Mouse (Mus musculus) liver, postnatal 0 days (tissue): Measurements from ENCODE around the gene Eri3. TPM values are rescaled to one million over a fixed set of nuclear protein-coding genes. Genes with fewer than 3 reads are reported as not detected.

Source experiments
- ATAC-seq: fragments of 200-750 bp; cut with Nextera tagmentation; 2 replicates; pipeline ENCODE4 v1.8.0; 2017; ENCODE audit warnings: mild to moderate bottlenecking, moderate library complexity
- DNase-seq: peaks from one replicate; pipeline ENCODE4 v3.0.0-alpha.2; 2016
- H3K27ac ChIP-seq: fragments of 300-500 bp; sonication (generic); 2 replicates; pipeline ENCODE4 v1.5.1; 2014; ENCODE audit warnings: antibody characterized with exemption, moderate library complexity, mild to moderate bottlenecking, low read depth
- H3K27me3 ChIP-seq: fragments of 300-500 bp; sonication (generic); 2 replicates; pipeline ENCODE4 v1.6.1; 2014; ENCODE audit warnings: low read length, control low read depth, mixed read lengths; ENCODE audit not compliant: insufficient read depth
- H3K36me3 ChIP-seq: fragments of 300-500 bp; sonication (generic); replicated peaks from 2 replicates; pipeline ENCODE4 v1.6.1; 2014; ENCODE audit warnings: mild to moderate bottlenecking, control low read depth, low read length, moderate library complexity, mixed read lengths; ENCODE audit not compliant: insufficient read depth
- H3K4me1 ChIP-seq: fragments of 300-500 bp; sonication (generic); 2 replicates; pipeline ENCODE4 v1.6.1; 2014; ENCODE audit warnings: antibody characterized with exemption, mild to moderate bottlenecking, control low read depth; ENCODE audit not compliant: insufficient read depth
- H3K4me2 ChIP-seq: fragments of 300-500 bp; sonication (generic); 2 replicates; pipeline ENCODE4 v1.6.1; 2014; ENCODE audit warnings: low read depth, mild to moderate bottlenecking, low read length, moderate library complexity, mixed read lengths
- H3K4me3 ChIP-seq: fragments of 300-500 bp; sonication (generic); 2 replicates; pipeline ENCODE4 v1.5.1; 2014; ENCODE audit warnings: low read depth, low read length
- H3K9ac ChIP-seq: fragments of 300-500 bp; sonication (generic); replicated peaks from 2 replicates; pipeline ENCODE4 v1.6.1; 2014; ENCODE audit warnings: mild to moderate bottlenecking, moderate library complexity
- H3K9me3 ChIP-seq: fragments of 300-500 bp; sonication (generic); 2 replicates; pipeline ENCODE4 v1.6.1; 2016; ENCODE audit warnings: mild to moderate bottlenecking, control low read depth, low read length, mixed read lengths
- CTCF ChIP-seq: sonication (generic); IDR thresholded peaks from 2 replicates; pipeline ENCODE4 v1.5.1; 2016; ENCODE audit warnings: antibody characterized with exemption, low read depth
- EP300 ChIP-seq: IDR thresholded peaks from 2 replicates; pipeline ENCODE4 v1.6.1; 2016; ENCODE audit warnings: antibody characterized with exemption, low read depth, mild to moderate bottlenecking
- WGBS: fragments of 180-500 bp; shearing (Covaris S2); extraction: QIAGEN DNeasy Blood & Tissue Kit; methylation state at CpG from one replicate; pipeline ENCODE4 v1.1.7; 2014; ENCODE audit not compliant: insufficient replicate concordance; 5-methylcytosine and 5-hydroxymethylcytosine counted together
- polyA plus RNA-seq: library from polyadenylated mRNA; unstranded; fragments of >200 nt; fragmentation: Nextera tagmentation; extraction: Ambion mirVana; gene quantifications from 2 replicates; pipeline ENCODE4 v1.2.1, GENCODE M21; 2015

Eri3 gene
- polyA plus RNA-seq, 1 experiment from 2014 or later, result 27.8 TPM

DNA sequence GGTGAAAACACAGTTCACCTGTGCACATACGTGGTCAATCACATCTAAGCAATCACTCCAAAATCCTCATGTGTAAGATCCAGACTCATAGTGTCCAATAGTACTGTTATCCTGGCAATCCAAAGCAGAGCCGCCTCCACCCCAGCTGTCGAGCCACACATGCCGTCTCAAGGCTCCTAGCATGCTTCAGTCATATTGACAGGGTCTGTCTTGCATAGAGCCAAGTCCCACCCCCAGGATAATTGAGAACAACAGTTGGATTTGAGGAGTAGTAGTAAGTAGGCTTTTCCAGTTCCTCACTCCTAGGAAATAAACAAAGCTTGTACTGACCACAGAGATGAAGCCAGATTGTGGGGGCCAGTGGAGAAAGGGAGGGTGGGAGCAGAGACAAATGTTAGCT lies 107.5 kb downstream of the Eri3 start:
- Histone ChIP-seq H3K36me3 (peaks cover 2% of the 10 kb centered on the region; the same call in 1 of the 2 replicates), H3K9me3 (no peaks in the 10 kb centered on the region), H3K9ac (no peak overlapping the region), H3K4me1 (no peaks in the 10 kb centered on the region), H3K27me3 (no peaks in the 10 kb centered on the region), H3K27ac (no peak overlapping the region), H3K4me2 (no peak overlapping the region), H3K4me3 (no peak overlapping the region)
- TF ChIP-seq CTCF (no peak), EP300 (no peak)
- DNase-seq (no peak), ATAC-seq (no peak)
- WGBS, result 87% methylated on average over 4 of the region's 4 CpGs

DNA sequence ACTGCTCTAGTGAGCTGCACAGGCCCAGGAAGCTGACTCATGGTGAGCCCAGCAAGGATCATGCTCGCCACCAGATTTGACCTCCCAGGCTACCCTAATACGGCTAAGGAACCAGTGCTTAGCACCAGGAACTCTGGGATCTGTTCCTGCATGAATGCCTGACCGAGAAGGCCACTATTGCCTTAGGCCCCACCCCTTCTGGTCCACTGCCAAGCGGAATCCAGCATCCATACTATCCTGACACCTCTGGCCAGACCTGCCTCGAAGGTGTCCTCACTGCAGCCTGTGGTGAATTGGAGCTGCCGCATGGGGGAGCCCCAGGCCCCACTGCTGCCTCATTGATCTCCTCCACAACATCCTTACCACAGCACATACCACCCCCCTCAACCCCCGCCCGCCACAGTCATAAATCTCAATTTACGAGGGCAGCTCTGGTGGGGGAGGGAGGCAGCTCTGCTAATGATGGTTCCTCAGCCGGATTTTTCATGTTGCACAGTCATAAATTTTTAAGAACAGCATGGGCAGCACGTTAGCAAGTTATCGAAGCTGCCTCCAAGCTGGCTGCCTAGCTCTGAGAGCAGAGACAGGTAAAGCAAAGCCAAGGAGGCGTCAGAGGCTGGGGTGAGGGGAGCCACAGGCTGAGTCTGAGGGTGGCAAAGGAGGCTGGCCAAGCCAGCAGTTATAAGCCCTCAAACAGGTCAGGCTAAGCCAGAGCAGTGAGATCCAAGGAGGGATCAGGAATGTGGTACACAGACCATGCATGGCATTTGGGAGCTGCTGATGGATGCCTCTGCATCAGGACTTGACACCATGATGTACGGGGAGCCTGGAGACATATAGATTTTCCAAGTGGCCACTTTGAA lies 108.6 kb downstream of the Eri3 start:
- Histone ChIP-seq H3K9ac (no peak overlapping the region), H3K36me3 (peaks cover 2% of the 10 kb centered on the region; the same call in 1 of the 2 replicates), H3K4me2 (no peak overlapping the region), H3K27ac (no peak overlapping the region), H3K9me3 (no peaks in the 10 kb centered on the region), H3K4me1 (no peaks in the 10 kb centered on the region), H3K27me3 (no peaks in the 10 kb centered on the region), H3K4me3 (no peak overlapping the region)
- ATAC-seq, result no peak
- 60% methylated on average over 14 of the region's 14 CpGs for WGBS
- peak; percentile 51 for TF ChIP-seq CTCF
- TF ChIP-seq EP300, result no peak
- peak; percentile 59 for DNase-seq

DNA sequence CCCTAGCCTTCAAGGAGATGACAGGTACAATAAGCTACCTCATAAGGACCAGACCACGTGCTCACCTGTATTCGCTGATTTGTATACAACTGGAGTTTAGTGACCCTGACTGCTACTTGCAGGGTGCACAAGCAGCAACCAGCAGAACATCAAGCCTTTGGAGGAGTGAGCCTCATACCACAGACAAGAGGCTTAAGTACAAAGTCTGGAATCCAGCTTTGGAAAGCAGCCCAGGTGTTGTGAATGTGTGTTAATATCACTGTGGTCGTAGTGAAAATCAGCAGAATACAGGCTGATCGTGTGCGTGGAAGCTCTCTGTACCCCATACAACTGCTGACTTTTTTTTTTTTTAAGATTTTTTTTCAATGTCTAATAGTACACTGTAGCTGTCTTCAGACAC lies 109.8 kb downstream of the Eri3 start:
- Histone ChIP-seq H3K4me3 (no peak overlapping the region), H3K4me2 (no peak overlapping the region), H3K27me3 (no peaks in the 10 kb centered on the region), H3K9me3 (no peaks in the 10 kb centered on the region), H3K36me3 (peaks cover 2% of the 10 kb centered on the region; the same call in 1 of the 2 replicates), H3K9ac (no peak overlapping the region), H3K27ac (no peak overlapping the region), H3K4me1 (no peaks in the 10 kb centered on the region)
- WGBS, result 92% methylated on average over 5 of the region's 5 CpGs
- DNase-seq (no peak), ATAC-seq (no peak)
- TF ChIP-seq CTCF (no peak), EP300 (no peak)

DNA sequence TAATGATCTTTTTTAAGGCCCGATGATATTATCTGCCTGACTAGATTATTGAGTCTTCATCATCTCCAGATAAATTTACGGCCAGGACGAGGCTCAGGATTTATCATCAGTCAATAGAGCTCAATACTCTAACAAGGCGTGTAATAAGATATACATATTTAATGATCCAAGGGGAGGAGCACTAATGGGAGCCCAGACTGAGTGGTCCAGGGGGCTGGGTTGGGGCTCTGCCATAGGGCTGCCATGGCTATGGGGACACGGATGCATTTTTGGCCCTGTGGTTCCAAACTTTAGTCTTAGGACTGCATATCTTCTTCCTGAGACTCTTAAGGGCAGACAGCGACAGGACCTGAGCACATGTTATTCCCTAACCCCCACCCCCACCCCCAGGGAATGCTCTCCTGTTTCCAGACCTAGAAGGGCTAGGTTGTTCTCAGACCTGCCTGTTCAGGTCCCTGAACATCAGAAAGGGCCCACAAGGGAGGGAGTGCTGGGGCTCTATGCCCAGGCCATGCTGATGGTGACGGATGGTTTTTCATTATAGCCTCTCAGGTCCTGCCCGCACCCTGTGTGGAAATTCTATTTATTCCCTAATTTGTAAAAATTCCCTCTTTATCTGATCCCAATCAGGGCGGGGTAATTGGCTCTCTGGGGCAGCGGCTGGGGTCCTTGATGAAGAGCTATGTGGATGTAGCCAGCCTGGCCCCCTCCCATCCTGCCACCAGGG lies 114.4 kb downstream of the Eri3 start:
- H3K36me3 ChIP-seq, result no peaks in the 10 kb centered on the region; the same call in 1 of the 2 replicates
- no peak overlapping the region for H3K4me3 ChIP-seq
- H3K9me3 ChIP-seq, result no peaks in the 10 kb centered on the region
- H3K9ac ChIP-seq, result no peak overlapping the region
- no peaks in the 10 kb centered on the region for H3K27me3 ChIP-seq
- 88% methylated on average over 10 of the region's 10 CpGs for WGBS
- H3K27ac ChIP-seq, result no peak overlapping the region
- no peaks in the 10 kb centered on the region for H3K4me1 ChIP-seq
- DNase-seq (no peak), ATAC-seq (no peak)
- no peak overlapping the region for H3K4me2 ChIP-seq
- TF ChIP-seq CTCF (no peak), EP300 (no peak)

DNA sequence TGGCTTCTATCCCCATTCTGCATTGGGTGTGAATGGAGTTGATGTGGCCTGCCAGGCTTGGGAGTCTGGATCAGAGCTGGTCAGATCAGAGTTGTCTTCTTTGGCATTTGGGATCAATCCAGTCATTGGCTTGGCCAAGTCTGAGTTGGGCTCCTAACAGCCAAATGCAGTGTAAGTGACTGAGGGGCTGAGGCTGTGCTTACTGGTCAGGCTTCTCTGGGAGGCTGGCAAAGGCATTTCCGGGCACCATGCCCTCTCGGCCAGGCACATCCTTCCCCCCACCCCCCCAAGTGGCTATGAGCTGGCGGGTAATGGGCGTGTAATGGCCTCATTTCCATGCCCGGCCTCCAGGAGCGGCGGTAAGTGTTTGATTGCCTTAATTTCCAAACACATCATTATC lies 115.4 kb downstream of the Eri3 start:
- 80% methylated on average over 7 of the region's 7 CpGs for WGBS
- no peaks in the 10 kb centered on the region for H3K27me3 ChIP-seq
- no peak overlapping the region for H3K4me2 ChIP-seq
- TF ChIP-seq EP300 (no peak), CTCF (no peak)
- H3K4me3 ChIP-seq, result no peak overlapping the region
- no peaks in the 10 kb centered on the region for H3K36me3 ChIP-seq
- H3K27ac ChIP-seq, result no peak overlapping the region
- no peaks in the 10 kb centered on the region for H3K4me1 ChIP-seq
- no peak overlapping the region for H3K9ac ChIP-seq
- ATAC-seq (no peak), DNase-seq (no peak)
- H3K9me3 ChIP-seq, result no peaks in the 10 kb centered on the region

DNA sequence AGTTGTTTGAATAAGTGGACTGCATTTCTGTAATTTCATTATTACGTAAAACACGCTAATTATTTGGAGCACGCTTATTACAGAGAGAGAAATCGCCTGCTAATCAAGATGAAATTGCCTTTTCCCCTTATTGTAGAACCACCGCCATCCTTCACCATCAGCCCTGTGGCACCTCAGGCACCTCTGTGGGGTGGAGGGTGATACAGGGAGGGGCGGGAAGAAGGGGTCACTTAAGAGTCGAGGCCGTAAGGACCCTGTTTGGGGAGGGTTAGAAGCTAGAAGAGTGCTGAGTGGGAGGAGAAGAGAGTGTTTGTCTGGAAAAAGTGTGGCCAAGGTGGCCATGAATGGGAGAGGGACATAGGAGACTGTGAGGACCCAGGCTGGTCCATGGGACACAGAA lies 115.9 kb downstream of the Eri3 start:
- H3K27ac ChIP-seq, result no peak overlapping the region
- H3K4me3 ChIP-seq, result no peak overlapping the region
- ATAC-seq, result no peak
- H3K36me3 ChIP-seq, result no peaks in the 10 kb centered on the region
- no peaks in the 10 kb centered on the region for H3K9me3 ChIP-seq
- 88% methylated on average over 8 of the region's 8 CpGs for WGBS
- no peaks in the 10 kb centered on the region for H3K4me1 ChIP-seq
- H3K27me3 ChIP-seq, result no peaks in the 10 kb centered on the region
- H3K9ac ChIP-seq, result no peak overlapping the region
- DNase-seq, result no peak
- no peak overlapping the region for H3K4me2 ChIP-seq
- TF ChIP-seq EP300, result no peak
- no peak for TF ChIP-seq CTCF
